Mouse (Mus musculus): Measurements from ENCODE around the gene Usp6nl. TPM values are rescaled to one million over a fixed set of nuclear protein-coding genes. Genes with fewer than 3 reads are reported as not detected.

The Usp6nl gene
- polyA plus RNA-seq, 2 experiments, result 2.8 to 3.3 TPM

GRCm38 (mm10) chr2:6462306-6462705 lies 139.8 kb downstream of the Usp6nl start:
- DNase-seq (ENCODE audit: low read depth in 3 of 3, low spot score in 3 of 3) (no peak), ATAC-seq (ENCODE audit: insufficient read depth) (no peak)
- Histone ChIP-seq H3K4me1 (replicated peaks; ENCODE audit: control insufficient read depth in 2 of 2, insufficient read depth in 2 of 2, low read length in 1 of 2) (no peaks in the 10 kb centered on the region), H3K4me2 (ENCODE audit: low read depth) (no peak overlapping the region), H3K9me3 (ENCODE audit: control insufficient read depth, low read length) (no peaks in the 10 kb centered on the region), H3K27me3 (ENCODE audit: control insufficient read depth, insufficient read depth, low read length) (no peaks in the 10 kb centered on the region), H3K4me3 (ENCODE audit: insufficient read depth in 1 of 2, low read depth in 2 of 2, low read length in 2 of 2) (no peak overlapping the region), H3K36me3 (replicated peaks; ENCODE audit: control insufficient read depth, insufficient read depth, low read depth) (no peaks in the 10 kb centered on the region), H3K27ac (no peak overlapping the region), H3K9ac (replicated peaks) (no peak overlapping the region)
- TF ChIP-seq CTCF (IDR thresholded peaks at IDR 0.05; ENCODE audit: low read depth) (no peak), EP300 (IDR thresholded peaks at IDR 0.05; ENCODE audit: low read depth) (no peak)
- 60% methylated on average over 3 of the region's 3 CpGs for WGBS (ENCODE audit: insufficient replicate concordance)

GRCm38 (mm10) chr2:6463772-6464661 lies 141.6 kb downstream of the Usp6nl start:
- no peak overlapping the region for H3K27ac ChIP-seq
- no peak overlapping the region for H3K4me2 ChIP-seq (ENCODE audit: low read depth)
- no peaks in the 10 kb centered on the region for H3K27me3 ChIP-seq (ENCODE audit: control insufficient read depth, insufficient read depth, low read length)
- DNase-seq (ENCODE audit: low read depth in 3 of 3, low spot score in 3 of 3) (no peak), ATAC-seq (ENCODE audit: insufficient read depth) (no peak)
- H3K4me1 ChIP-seq (replicated peaks; ENCODE audit: control insufficient read depth in 2 of 2, insufficient read depth in 2 of 2, low read length in 1 of 2), result no peaks in the 10 kb centered on the region
- H3K9me3 ChIP-seq (ENCODE audit: control insufficient read depth, low read length), result no peaks in the 10 kb centered on the region
- no peak overlapping the region for H3K9ac ChIP-seq (replicated peaks)
- 45% methylated on average over 10 of the region's 10 CpGs for WGBS (ENCODE audit: insufficient replicate concordance)
- TF ChIP-seq CTCF (IDR thresholded peaks at IDR 0.05; ENCODE audit: low read depth), result no peak
- TF ChIP-seq EP300 (IDR thresholded peaks at IDR 0.05; ENCODE audit: low read depth), result no peak
- no peaks in the 10 kb centered on the region for H3K36me3 ChIP-seq (replicated peaks; ENCODE audit: control insufficient read depth, insufficient read depth, low read depth)
- no peak overlapping the region for H3K4me3 ChIP-seq (ENCODE audit: insufficient read depth in 1 of 2, low read depth in 2 of 2, low read length in 2 of 2)

GRCm38 (mm10) chr2:6466396-6466795 lies 143.9 kb downstream of the Usp6nl start:
- no peak overlapping the region for H3K4me2 ChIP-seq (ENCODE audit: low read depth)
- H3K4me3 ChIP-seq (ENCODE audit: insufficient read depth in 1 of 2, low read depth in 2 of 2, low read length in 2 of 2), result no peak overlapping the region
- H3K4me1 ChIP-seq (replicated peaks; ENCODE audit: control insufficient read depth in 2 of 2, insufficient read depth in 2 of 2, low read length in 1 of 2), result no peaks in the 10 kb centered on the region; a peak in 1 of 4 replicates
- H3K9me3 ChIP-seq (ENCODE audit: control insufficient read depth, low read length), result no peaks in the 10 kb centered on the region
- no peak for ATAC-seq (ENCODE audit: insufficient read depth)
- DNase-seq (ENCODE audit: low read depth in 3 of 3, low spot score in 3 of 3), result no peak
- WGBS (ENCODE audit: insufficient replicate concordance), result 60% methylated on average over 6 of the region's 6 CpGs
- H3K36me3 ChIP-seq (replicated peaks; ENCODE audit: control insufficient read depth, insufficient read depth, low read depth), result no peaks in the 10 kb centered on the region
- no peak overlapping the region for H3K27ac ChIP-seq
- H3K9ac ChIP-seq (replicated peaks), result no peak overlapping the region
- no peak for TF ChIP-seq EP300 (IDR thresholded peaks at IDR 0.05; ENCODE audit: low read depth)
- no peak for TF ChIP-seq CTCF (IDR thresholded peaks at IDR 0.05; ENCODE audit: low read depth)
- H3K27me3 ChIP-seq (ENCODE audit: control insufficient read depth, insufficient read depth, low read length), result no peaks in the 10 kb centered on the region

GRCm38 (mm10) chr2:6467318-6467717 lies 144.9 kb downstream of the Usp6nl start:
- Histone ChIP-seq H3K4me3 (ENCODE audit: insufficient read depth in 1 of 2, low read depth in 2 of 2, low read length in 2 of 2) (no peak overlapping the region), H3K4me2 (ENCODE audit: low read depth) (no peak overlapping the region), H3K9ac (replicated peaks) (no peak overlapping the region), H3K27me3 (ENCODE audit: control insufficient read depth, insufficient read depth, low read length) (no peaks in the 10 kb centered on the region), H3K27ac (no peak overlapping the region), H3K9me3 (ENCODE audit: control insufficient read depth, low read length) (no peaks in the 10 kb centered on the region), H3K36me3 (replicated peaks; ENCODE audit: control insufficient read depth, insufficient read depth, low read depth) (no peaks in the 10 kb centered on the region), H3K4me1 (replicated peaks; ENCODE audit: control insufficient read depth in 2 of 2, insufficient read depth in 2 of 2, low read length in 1 of 2) (no peaks in the 10 kb centered on the region; a peak in 1 of 4 replicates)
- WGBS (ENCODE audit: insufficient replicate concordance), result 64% methylated on average over 3 of the region's 3 CpGs
- DNase-seq (ENCODE audit: low read depth in 3 of 3, low spot score in 3 of 3) (no peak), ATAC-seq (ENCODE audit: insufficient read depth) (no peak)
- TF ChIP-seq EP300 (IDR thresholded peaks at IDR 0.05; ENCODE audit: low read depth) (no peak), CTCF (IDR thresholded peaks at IDR 0.05; ENCODE audit: low read depth) (no peak)

- Histone ChIP-seq H3K4me2 (ENCODE audit: low read depth) (no peak overlapping the region), H3K4me3 (ENCODE audit: insufficient read depth in 1 of 2, low read depth in 2 of 2, low read length in 2 of 2) (no peak overlapping the region), H3K4me1 (replicated peaks; ENCODE audit: control insufficient read depth in 2 of 2, insufficient read depth in 2 of 2, low read length in 1 of 2) (no peaks in the 10 kb centered on the region; a peak in 1 of 4 replicates), H3K27me3 (ENCODE audit: control insufficient read depth, insufficient read depth, low read length) (no peaks in the 10 kb centered on the region), H3K9ac (replicated peaks) (no peak overlapping the region), H3K36me3 (replicated peaks; ENCODE audit: control insufficient read depth, insufficient read depth, low read depth) (no peaks in the 10 kb centered on the region), H3K9me3 (ENCODE audit: control insufficient read depth, low read length) (no peaks in the 10 kb centered on the region), H3K27ac (no peak overlapping the region)
- ATAC-seq (ENCODE audit: insufficient read depth) (peak; percentile 53; the same call in 1 of the 2 replicates), DNase-seq (ENCODE audit: low read depth in 3 of 3, low spot score in 3 of 3) (peak; percentile 50 to 56 (median 53))
- WGBS (ENCODE audit: insufficient replicate concordance), result 12% methylated on average over 9 of the region's 9 CpGs
- peak; percentile 96 for TF ChIP-seq CTCF (IDR thresholded peaks at IDR 0.05; ENCODE audit: low read depth)
- TF ChIP-seq EP300 (IDR thresholded peaks at IDR 0.05; ENCODE audit: low read depth), result no peak
Measured at GRCm38 (mm10) chr2:6469164-6469563, 146.7 kb downstream of the Usp6nl start.
